Comparison of ENCODE assay signal across 9 mouse cellular contexts in genomic region chr9:14612588-14612987, GRCm38 (mm10). TPM values are rescaled to one million over a fixed set of nuclear protein-coding genes. Genes with fewer than 3 reads are reported as not detected.
DNase-seq lines count a peak whose midpoint lies in the region; ATAC-seq lines count a peak whose summit lies in the region.
"Had no signal": no experiment of that assay in that cellular context is flagged by ENCODE, and none has a peak within 500 bp of the region (broad histone marks: within the 10 kb centered on the region; RNA-seq: fewer than 3 reads in every experiment).

No protein-coding gene starts in this region.

- H3K4me1 ChIP-seq in heart, embryonic 14.5 days (ENCODE audit: control insufficient read depth in 2 of 2, insufficient read depth in 2 of 2, low read length in 2 of 2), result peaks cover 27 to 69% of the 10 kb centered on the region in 2 experiments
- H3K4me1 ChIP-seq in brown adipose tissue, adult 24 weeks (ENCODE audit: control insufficient read depth, insufficient read depth, insufficient read length, low read length), result peaks cover 34% of the 10 kb centered on the region
- H3K4me1 ChIP-seq in hindbrain, embryonic 13.5 days (replicated peaks), result peaks cover 60% of the 10 kb centered on the region
- peaks cover 17% of the 10 kb centered on the region for H3K4me1 ChIP-seq in midbrain, embryonic 11.5 days (ENCODE audit: control insufficient read depth, insufficient read depth, low read length)

- no peak for DNase-seq in heart, postnatal 4 days
- no peak for DNase-seq in midbrain, embryonic 11.5 days (ENCODE audit: low spot score, missing footprints)
- DNase-seq in natural killer cell, adult 2 months (ENCODE audit: low spot score in 2 of 2), result no peak
- DNase-seq in right cerebral cortex, adult 18-20 months, result no peak
- DNase-seq in left cerebral cortex, postnatal 14 days (ENCODE audit: low spot score in 2 of 2), result no peak

- 0 out of 2 replicates have a peak, but pooled peaks cover 6% of the 10 kb centered on the region for H3K36me3 ChIP-seq in heart, embryonic 14.5 days (ENCODE audit: control insufficient read depth, insufficient read depth, low read length)
- no peaks in the 10 kb centered on the region for H3K36me3 ChIP-seq in hindbrain, embryonic 13.5 days
- H3K36me3 ChIP-seq in midbrain, embryonic 11.5 days (ENCODE audit: control insufficient read depth, insufficient read depth, low read length), result no peaks in the 10 kb centered on the region

- peak overlapping the region; percentile 70 for H3K4me2 ChIP-seq in heart, embryonic 14.5 days (ENCODE audit: low read length)
- peak overlapping the region; percentile 62 for H3K4me2 ChIP-seq in hindbrain, embryonic 13.5 days
- H3K4me2 ChIP-seq in midbrain, embryonic 11.5 days, result peak overlapping the region; percentile 73

- H3K9ac ChIP-seq in heart, embryonic 14.5 days (ENCODE audit: low read length), result peak overlapping the region; percentile 99
- peak overlapping the region; percentile 96 for H3K9ac ChIP-seq in hindbrain, embryonic 13.5 days
- H3K9ac ChIP-seq in midbrain, embryonic 11.5 days (ENCODE audit: low read length), result peak overlapping the region; percentile 98

- peak overlapping the region; percentile 9 to 94 for H3K4me3 ChIP-seq in heart, embryonic 14.5 days (ENCODE audit: control insufficient read depth in 1 of 2, insufficient read depth in 1 of 2, low read depth in 1 of 2, low read length in 2 of 2)
- H3K4me3 ChIP-seq in brown adipose tissue, adult 24 weeks (ENCODE audit: insufficient read depth, low read depth, low read length), result peak overlapping the region; percentile 98; the same call in 1 of the 2 replicates
- H3K4me3 ChIP-seq in hindbrain, embryonic 13.5 days, result peak overlapping the region; percentile 87
- H3K4me3 ChIP-seq in midbrain, embryonic 11.5 days (ENCODE audit: low read depth, low read length), result peak overlapping the region; percentile 88

- intact Hi-C loops in left cerebral cortex, postnatal 14 days (cut with DNase I), result no loop called here

- peak overlapping the region in 1 of 2 experiments; percentile 94; a peak in 1 of 4 replicates for H3K27ac ChIP-seq in heart, embryonic 14.5 days (replicated peaks in 1 of 2; ENCODE audit: control insufficient read depth in 1 of 2, insufficient read depth in 1 of 2, low read depth in 2 of 2, low read length in 2 of 2)
- H3K27ac ChIP-seq in brown adipose tissue, adult 24 weeks (replicated peaks; ENCODE audit: low read depth, low read length), result peak overlapping the region; percentile 7; the same call in 1 of the 2 replicates
- 0 out of 2 replicates have a peak overlapping the region, but pooled peaks have one; percentile 2 for H3K27ac ChIP-seq in hindbrain, embryonic 13.5 days
- no peak overlapping the region for H3K27ac ChIP-seq in midbrain, embryonic 11.5 days (ENCODE audit: low read depth, low read length)

- ATAC-seq in heart, embryonic 14.5 days (ENCODE audit: insufficient number of reproducible peaks, insufficient read depth, low FRiP score, low read depth), result no peak
- no peak for ATAC-seq in hindbrain, embryonic 13.5 days (ENCODE audit: low FRiP score)
- no peak for ATAC-seq in midbrain, embryonic 11.5 days (ENCODE audit: low FRiP score)
- ATAC-seq: CD4-positive, CD25-positive, alpha-beta regulatory T cell, adult 4 months had no signal

- H3K27me3 ChIP-seq in heart, embryonic 14.5 days (ENCODE audit: control insufficient read depth, insufficient read depth, low read length), result no peaks in the 10 kb centered on the region
- H3K27me3 ChIP-seq in hindbrain, embryonic 13.5 days, result 0 out of 2 replicates have a peak, but pooled peaks cover 8% of the 10 kb centered on the region
- H3K27me3 ChIP-seq in midbrain, embryonic 11.5 days (ENCODE audit: control insufficient read depth, insufficient read depth, low read length), result peaks cover 2% of the 10 kb centered on the region; the same call in 1 of the 2 replicates

- H3K9me3 ChIP-seq in heart, embryonic 14.5 days (ENCODE audit: control insufficient read depth, low read length), result 0 out of 2 replicates have a peak, but pooled peaks cover 3% of the 10 kb centered on the region
- no peaks in the 10 kb centered on the region for H3K9me3 ChIP-seq in hindbrain, embryonic 13.5 days
- H3K9me3 ChIP-seq in midbrain, embryonic 11.5 days (ENCODE audit: control insufficient read depth, low read length), result no peaks in the 10 kb centered on the region

RNA-seq across cellular contexts. Expression of gene Amotl1, which starts 32.3 kb away (rescaled TPM):
- polyA plus RNA-seq in heart, embryonic 14.5 days (2014; fragmentation: Nextera tagmentation; extraction: Ambion mirVana), result 25.5 and 26.4 TPM in 2 replicates
- 10 to 100 TPM; 60.5 TPM for total RNA-seq in heart, postnatal 4 days (2021)
- 35.8 and 41.1 TPM in 2 replicates for polyA plus RNA-seq in brown adipose tissue, adult 24 weeks (2012; ENCODE audit: insufficient read depth, insufficient read length, missing spikeins)
- polyA plus RNA-seq in hindbrain, embryonic 13.5 days (2015; fragmentation: Nextera tagmentation; extraction: Ambion mirVana), result 8.8 and 10.4 TPM in 2 replicates
- 14.8 and 15.2 TPM in 2 replicates for polyA plus RNA-seq in midbrain, embryonic 11.5 days (2014; fragmentation: Nextera tagmentation; extraction: Ambion mirVana)
- 10 to 100 TPM; 12.9 to 15.8 TPM for total RNA-seq in left cerebral cortex, postnatal 14 days (2021)
